Mouse (Mus musculus): ENCODE measurements around the gene Thap8. TPM values are rescaled to one million over a fixed set of nuclear protein-coding genes. Genes with fewer than 3 reads are reported as not detected.
A peak's percentile ranks its signal among the peaks of the same experiment; 100 is the strongest.

Thap8 gene
- polyA plus RNA-seq, 1 experiment from 2014 or later = not detected

- Histone ChIP-seq H3K4me3 (no peak overlapping the region), H3K9me3 (replicated peaks) (no peaks in the 10 kb centered on the region), H3K36me3 (no peaks in the 10 kb centered on the region), H3K27ac (no peak overlapping the region), H3K9ac (no peak overlapping the region), H3K4me1 (no peaks in the 10 kb centered on the region), H3K4me2 (no peak overlapping the region), H3K27me3 (replicated peaks) (peaks cover 63% of the 10 kb centered on the region)
- WGBS (ENCODE audit: insufficient replicate concordance) = 53% methylated on average over 7 of the region's 7 CpGs
- ATAC-seq = no peak
These were observed 9.3 kb downstream of the Thap8 start for GRCm38 (mm10) chr7:30289071-30289713.

GRCm38 (mm10) chr7:30289714-30290399 lies 10.0 kb downstream of the Thap8 start:
- Histone ChIP-seq H3K4me2 (no peak overlapping the region), H3K27ac (no peak overlapping the region), H3K4me3 (no peak overlapping the region), H3K9ac (no peak overlapping the region), H3K4me1 (no peaks in the 10 kb centered on the region), H3K36me3 (no peaks in the 10 kb centered on the region), H3K27me3 (replicated peaks) (peaks cover 63% of the 10 kb centered on the region), H3K9me3 (replicated peaks) (no peaks in the 10 kb centered on the region)
- 47% methylated on average over 10 of the region's 10 CpGs for WGBS (ENCODE audit: insufficient replicate concordance)
- no peak for ATAC-seq

- H3K4me2 ChIP-seq = peak within 1 kb of the TSS; percentile 39
- H3K36me3 ChIP-seq = no peaks in the 10 kb centered on the region
- 0 out of 2 replicates have a peak, but pooled peaks have one; percentile 8 for ATAC-seq
- peak within 1 kb of the TSS; percentile 45 for H3K9ac ChIP-seq
- H3K27me3 ChIP-seq (replicated peaks) = peaks cover 50% of the 10 kb centered on the region
- H3K9me3 ChIP-seq (replicated peaks) = no peaks in the 10 kb centered on the region
- WGBS (ENCODE audit: insufficient replicate concordance) = 12% methylated on average over 35 of the region's 35 CpGs
- H3K4me3 ChIP-seq = peak within 1 kb of the TSS; percentile 41
- H3K27ac ChIP-seq = no peak within 1 kb of the TSS
- H3K4me1 ChIP-seq = no peaks in the 10 kb centered on the region
These were observed 11.6 kb downstream of the Thap8 start, which contains the start of gene Clip3 for GRCm38 (mm10) chr7:30291215-30292131. Gene Clip3 (plus strand): TSS chr7:30291728.

DNA sequence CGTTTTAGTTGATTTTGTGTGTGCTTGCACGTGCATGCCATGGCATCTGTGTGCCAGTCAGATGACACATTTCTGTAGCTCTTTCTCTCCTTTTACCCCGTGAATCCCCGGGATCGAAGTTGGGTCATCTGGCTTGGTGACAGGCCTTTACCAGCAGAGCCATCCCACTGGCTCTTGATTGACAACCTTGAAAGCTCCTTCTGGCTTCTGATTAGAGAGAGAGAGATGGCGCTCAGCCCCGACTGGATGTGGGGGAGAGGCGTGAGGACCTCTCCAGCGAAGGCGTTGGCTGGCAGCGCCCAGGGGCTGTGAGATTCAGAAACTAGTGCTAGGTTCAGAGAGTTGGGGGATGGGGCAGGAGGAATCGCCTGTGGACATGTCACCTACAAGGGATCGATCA lies 13.9 kb downstream of the Thap8 start:
- H3K36me3 ChIP-seq = no peaks in the 10 kb centered on the region

DNA sequence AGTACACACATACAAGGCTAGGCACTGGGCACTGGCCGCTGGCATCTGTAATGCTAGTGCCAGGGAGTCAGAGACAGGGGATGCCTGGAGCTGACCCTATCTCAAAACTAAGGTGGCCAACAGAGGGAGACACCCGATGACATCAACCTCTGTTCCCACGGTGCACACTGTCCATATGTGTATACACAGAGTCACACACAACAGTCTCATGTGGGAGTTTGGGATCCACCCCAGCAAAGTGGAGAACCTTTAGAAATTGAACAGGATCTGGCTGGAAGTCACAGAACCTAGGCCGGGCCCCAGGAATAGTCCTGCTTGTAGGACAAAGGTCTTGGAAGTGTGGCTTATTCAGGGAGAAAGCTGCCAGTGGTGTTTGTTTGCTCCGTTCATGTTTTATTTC lies 14.4 kb downstream of the Thap8 start:
- Histone ChIP-seq H3K36me3 (no peaks in the 10 kb centered on the region), H3K9ac (no peak overlapping the region), H3K4me2 (no peak overlapping the region), H3K9me3 (replicated peaks) (no peaks in the 10 kb centered on the region), H3K27ac (no peak overlapping the region), H3K4me3 (no peak overlapping the region), H3K4me1 (0 out of 2 replicates have a peak, but pooled peaks cover 5% of the 10 kb centered on the region), H3K27me3 (replicated peaks) (peaks cover 28% of the 10 kb centered on the region)
- ATAC-seq = no peak
- WGBS (ENCODE audit: insufficient replicate concordance) = 72% methylated on average over 5 of the region's 5 CpGs

More for the DNA sequence above, 13.9 kb downstream of the Thap8 start:
- no peak overlapping the region for H3K9ac ChIP-seq
- WGBS (ENCODE audit: insufficient replicate concordance) = 68% methylated on average over 13 of the region's 13 CpGs
- no peak for ATAC-seq
- H3K27ac ChIP-seq = no peak overlapping the region
- H3K4me2 ChIP-seq = no peak overlapping the region
- peaks cover 33% of the 10 kb centered on the region for H3K27me3 ChIP-seq (replicated peaks)
- no peak overlapping the region for H3K4me3 ChIP-seq
- 0 out of 2 replicates have a peak, but pooled peaks cover 5% of the 10 kb centered on the region for H3K4me1 ChIP-seq
- no peaks in the 10 kb centered on the region for H3K9me3 ChIP-seq (replicated peaks)

- Histone ChIP-seq H3K27ac (no peak overlapping the region), H3K4me3 (no peak overlapping the region), H3K9ac (no peak overlapping the region), H3K9me3 (replicated peaks) (no peaks in the 10 kb centered on the region), H3K4me1 (0 out of 2 replicates have a peak, but pooled peaks cover 5% of the 10 kb centered on the region), H3K27me3 (replicated peaks) (peaks cover 20% of the 10 kb centered on the region), H3K4me2 (no peak overlapping the region), H3K36me3 (no peaks in the 10 kb centered on the region)
- ATAC-seq = no peak
- 44% methylated on average over 10 of the region's 10 CpGs for WGBS (ENCODE audit: insufficient replicate concordance)
These were observed 15.2 kb downstream of the Thap8 start for GRCm38 (mm10) chr7:30295103-30295502.

DNA sequence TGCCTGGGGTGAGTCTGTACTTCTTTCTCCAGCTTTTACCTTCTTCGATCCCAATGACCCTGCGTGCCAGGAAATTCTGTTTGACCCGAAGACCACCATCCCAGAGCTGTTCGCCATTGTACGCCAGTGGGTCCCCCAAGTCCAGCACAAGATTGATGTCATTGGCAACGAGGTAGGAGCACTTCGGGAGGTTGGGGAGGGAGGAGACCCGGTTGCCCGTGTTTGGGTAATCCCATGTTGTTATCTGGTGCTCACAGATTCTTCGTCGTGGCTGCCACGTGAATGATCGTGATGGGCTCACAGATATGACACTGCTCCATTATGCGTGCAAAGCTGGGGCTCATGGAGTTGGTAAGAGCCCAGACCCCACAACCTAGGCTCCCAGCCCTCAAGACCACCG lies 16.9 kb downstream of the Thap8 start:
- ATAC-seq = no peak
- Histone ChIP-seq H3K4me1 (0 out of 2 replicates have a peak, but pooled peaks cover 5% of the 10 kb centered on the region), H3K9me3 (replicated peaks) (no peaks in the 10 kb centered on the region), H3K36me3 (no peaks in the 10 kb centered on the region), H3K9ac (no peak overlapping the region), H3K4me2 (no peak overlapping the region), H3K27ac (no peak overlapping the region), H3K4me3 (no peak overlapping the region), H3K27me3 (replicated peaks) (peaks cover 6% of the 10 kb centered on the region)
- WGBS (ENCODE audit: insufficient replicate concordance) = 60% methylated on average over 15 of the region's 15 CpGs

DNA sequence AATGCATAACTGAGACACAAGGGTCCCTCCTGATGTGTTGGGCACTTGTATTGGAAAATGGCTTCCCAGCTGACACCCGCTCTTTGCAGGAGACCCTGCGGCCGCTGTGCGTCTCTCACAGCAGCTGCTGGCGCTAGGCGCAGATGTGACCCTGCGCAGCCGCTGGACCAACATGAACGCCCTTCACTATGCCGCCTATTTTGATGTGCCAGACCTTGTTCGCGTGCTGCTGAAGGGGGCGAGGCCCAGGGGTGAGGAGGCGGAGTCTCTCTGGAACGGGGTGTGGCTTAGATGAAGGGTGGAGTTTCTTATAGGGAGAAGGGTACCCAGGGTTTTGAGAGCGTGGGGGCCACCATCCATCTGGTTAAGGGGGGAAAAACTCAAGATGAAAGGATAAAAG lies 17.4 kb downstream of the Thap8 start:
- no peak for ATAC-seq
- Histone ChIP-seq H3K4me1 (0 out of 2 replicates have a peak, but pooled peaks cover 5% of the 10 kb centered on the region), H3K36me3 (no peaks in the 10 kb centered on the region), H3K4me2 (no peak overlapping the region), H3K27ac (no peak overlapping the region), H3K9me3 (replicated peaks) (no peaks in the 10 kb centered on the region), H3K27me3 (replicated peaks) (peaks cover 1% of the 10 kb centered on the region; the same call in 1 of the 2 replicates), H3K9ac (no peak overlapping the region), H3K4me3 (no peak overlapping the region)
- WGBS (ENCODE audit: insufficient replicate concordance) = 61% methylated on average over 16 of the region's 16 CpGs

GRCm38 (mm10) chr7:30300914-30301313 lies 21.0 kb downstream of the Thap8 start:
- no peak overlapping the region for H3K4me2 ChIP-seq
- H3K36me3 ChIP-seq = no peaks in the 10 kb centered on the region
- no peak overlapping the region for H3K4me3 ChIP-seq
- H3K9me3 ChIP-seq (replicated peaks) = no peaks in the 10 kb centered on the region
- 0 out of 2 replicates have a peak, but pooled peaks cover 5% of the 10 kb centered on the region for H3K4me1 ChIP-seq
- no peak for ATAC-seq
- H3K9ac ChIP-seq = no peak overlapping the region
- no peaks in the 10 kb centered on the region for H3K27me3 ChIP-seq (replicated peaks)
- no peak overlapping the region for H3K27ac ChIP-seq
- 20% methylated on average over 3 of the region's 3 CpGs for WGBS (ENCODE audit: insufficient replicate concordance)

GRCm38 (mm10) chr7:30306083-30306779 lies 26.3 kb downstream of the Thap8 start:
- no peaks in the 10 kb centered on the region for H3K27me3 ChIP-seq (replicated peaks)
- H3K4me3 ChIP-seq = no peak overlapping the region
- peaks cover 5% of the 10 kb centered on the region; the same call in 1 of the 2 replicates for H3K36me3 ChIP-seq
- WGBS (ENCODE audit: insufficient replicate concordance) = 82% methylated on average over 16 of the region's 16 CpGs
- no peak overlapping the region for H3K27ac ChIP-seq
- H3K9ac ChIP-seq = no peak overlapping the region
- no peak for ATAC-seq
- H3K4me2 ChIP-seq = no peak overlapping the region
- no peaks in the 10 kb centered on the region for H3K9me3 ChIP-seq (replicated peaks)
- H3K4me1 ChIP-seq = peaks cover 20% of the 10 kb centered on the region

Data from liver, embryonic 12.5 days (tissue).